Mouse (Mus musculus) T-helper 1 cell (primary cell): ENCODE measurements around the gene Zc3h7a.

ENCODE experiments used
- in situ Hi-C: fragments of 300-600 bp; cut with MboI, MseI; formaldehyde crosslinking; loops from one replicate; pipeline ENCODE4 v1.15.1; 2025; ENCODE audit warnings: high pct_unique_total_duplicates

The Zc3h7a gene

GRCm38 (mm10) chr16:11176208-11176883 lies at the start of gene Zc3h7a:
TSS of gene Zc3h7a (minus strand) at chr16:11176393.
- in situ Hi-C loops, result no loop called here

GRCm38 (mm10) chr16:11217801-11218200 lies 41.6 kb upstream of the Zc3h7a start:
- in situ Hi-C loops, result no loop called here

GRCm38 (mm10) chr16:11203600-11204390 lies 27.6 kb upstream of the Zc3h7a start:
- in situ Hi-C loops, result no loop called here

- in situ Hi-C loops, result no loop called here
These were observed 26.7 kb upstream of the Zc3h7a start, which contains the start of gene Rsl1d1 for GRCm38 (mm10) chr16:11202571-11203554. TSS of gene Rsl1d1 (minus strand) at chr16:11203331.

GRCm38 (mm10) chr16:11201740-11202394 lies 25.7 kb upstream of the Zc3h7a start:
- in situ Hi-C loops, result no loop called here

GRCm38 (mm10) chr16:11200247-11200646 lies 24.1 kb upstream of the Zc3h7a start:
- in situ Hi-C loops, result no loop called here

GRCm38 (mm10) chr16:11198467-11198866 lies 22.3 kb upstream of the Zc3h7a start:
- in situ Hi-C loops, result no loop called here

- in situ Hi-C loops, result no loop called here
These were observed 20.9 kb upstream of the Zc3h7a start for GRCm38 (mm10) chr16:11197052-11197451.

GRCm38 (mm10) chr16:11193231-11193630 lies 17.0 kb upstream of the Zc3h7a start:
- in situ Hi-C loops, result no loop called here

GRCm38 (mm10) chr16:11190150-11190549 lies 14.0 kb upstream of the Zc3h7a start:
- in situ Hi-C loops, result no loop called here

GRCm38 (mm10) chr16:11177404-11177803 lies 1.2 kb upstream of the Zc3h7a start:
- in situ Hi-C loops, result no loop called here

GRCm38 (mm10) chr16:11176884-11177244 lies 671 bp upstream of the Zc3h7a start:
- in situ Hi-C loops, result no loop called here

- in situ Hi-C loops, result no loop called here
These were observed 545 bp downstream of the Zc3h7a start for GRCm38 (mm10) chr16:11175489-11176207.

GRCm38 (mm10) chr16:11175100-11175488 lies 1.1 kb downstream of the Zc3h7a start:
- in situ Hi-C loops, result no loop called here

- in situ Hi-C loops, result loop anchor here (5.0 kb wide), 1 partner anchor 297 kb away; no protein-coding TSS in a partner anchor
These were observed 1.5 kb downstream of the Zc3h7a start for GRCm38 (mm10) chr16:11174671-11175081.

- in situ Hi-C loops, result loop anchor here (5.0 kb wide), 1 partner anchor 294 kb away; no protein-coding TSS in a partner anchor
These were observed 4.5 kb downstream of the Zc3h7a start for GRCm38 (mm10) chr16:11171679-11172078.

GRCm38 (mm10) chr16:11166431-11166830 lies 9.8 kb downstream of the Zc3h7a start:
- in situ Hi-C loops, result no loop called here

GRCm38 (mm10) chr16:11164695-11165255 lies 11.4 kb downstream of the Zc3h7a start:
- in situ Hi-C loops, result no loop called here

- in situ Hi-C loops, result loop anchor here (5.0 kb wide), 1 partner anchor 40 kb away; no protein-coding TSS in a partner anchor
These were observed 18.5 kb downstream of the Zc3h7a start for GRCm38 (mm10) chr16:11157721-11158120.

- in situ Hi-C loops, result no loop called here
These were observed 21.7 kb downstream of the Zc3h7a start for GRCm38 (mm10) chr16:11154500-11154899.
